Mouse (Mus musculus): Measurements from ENCODE around the gene Aqp2. TPM values are rescaled to one million over a fixed set of nuclear protein-coding genes. Genes with fewer than 3 reads are reported as not detected.

The Aqp2 gene
- total and polyA plus RNA-seq, 3 experiments: not detected

DNA sequence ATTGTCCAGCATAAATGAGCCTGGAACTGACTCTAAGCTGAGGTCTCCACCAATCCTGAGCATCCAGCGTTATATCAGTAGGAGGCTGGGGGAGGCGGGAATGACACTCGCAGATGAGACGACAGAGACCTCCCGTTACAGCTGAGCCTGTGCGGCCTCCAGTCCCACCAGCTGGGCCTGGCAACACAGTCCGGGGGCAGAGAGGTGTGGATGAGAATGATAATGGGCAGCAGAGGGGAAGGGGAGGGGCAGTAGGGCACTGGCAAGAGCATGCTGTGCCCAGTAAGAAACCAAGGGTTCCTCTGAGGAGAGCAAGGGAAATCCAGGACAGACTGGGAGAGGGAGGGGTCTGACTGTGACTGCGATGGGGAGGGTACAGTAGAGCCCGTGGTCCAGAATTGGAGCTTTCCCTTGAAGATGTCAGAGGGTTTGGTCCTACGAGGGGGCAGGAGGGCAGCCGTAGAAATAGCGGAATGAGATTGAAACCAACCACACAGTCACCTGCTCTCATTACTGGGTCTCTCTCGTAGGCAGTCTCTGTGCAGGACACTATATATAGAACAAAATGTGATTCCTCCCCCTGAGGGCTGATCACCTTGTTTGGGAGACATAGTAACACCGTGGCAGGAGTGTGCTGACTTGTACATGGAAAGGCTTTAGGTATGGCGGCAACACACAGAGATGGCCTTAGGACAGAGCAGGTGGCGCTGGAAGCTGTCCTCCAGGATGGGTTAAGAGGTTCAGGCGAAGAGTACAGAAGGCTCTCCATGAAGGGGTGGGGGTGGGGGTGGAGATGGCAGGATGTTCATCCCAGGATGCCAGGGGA, 20.6 kb downstream of the Aqp2 start (continued):
- no peak for TF ChIP-seq MAFK (IDR thresholded peaks at IDR 0.05; ENCODE audit: borderline replicate concordance, low read depth, low read length)
- TF ChIP-seq JUND (IDR thresholded peaks at IDR 0.05; ENCODE audit: low read depth, low read length): no peak

DNA sequence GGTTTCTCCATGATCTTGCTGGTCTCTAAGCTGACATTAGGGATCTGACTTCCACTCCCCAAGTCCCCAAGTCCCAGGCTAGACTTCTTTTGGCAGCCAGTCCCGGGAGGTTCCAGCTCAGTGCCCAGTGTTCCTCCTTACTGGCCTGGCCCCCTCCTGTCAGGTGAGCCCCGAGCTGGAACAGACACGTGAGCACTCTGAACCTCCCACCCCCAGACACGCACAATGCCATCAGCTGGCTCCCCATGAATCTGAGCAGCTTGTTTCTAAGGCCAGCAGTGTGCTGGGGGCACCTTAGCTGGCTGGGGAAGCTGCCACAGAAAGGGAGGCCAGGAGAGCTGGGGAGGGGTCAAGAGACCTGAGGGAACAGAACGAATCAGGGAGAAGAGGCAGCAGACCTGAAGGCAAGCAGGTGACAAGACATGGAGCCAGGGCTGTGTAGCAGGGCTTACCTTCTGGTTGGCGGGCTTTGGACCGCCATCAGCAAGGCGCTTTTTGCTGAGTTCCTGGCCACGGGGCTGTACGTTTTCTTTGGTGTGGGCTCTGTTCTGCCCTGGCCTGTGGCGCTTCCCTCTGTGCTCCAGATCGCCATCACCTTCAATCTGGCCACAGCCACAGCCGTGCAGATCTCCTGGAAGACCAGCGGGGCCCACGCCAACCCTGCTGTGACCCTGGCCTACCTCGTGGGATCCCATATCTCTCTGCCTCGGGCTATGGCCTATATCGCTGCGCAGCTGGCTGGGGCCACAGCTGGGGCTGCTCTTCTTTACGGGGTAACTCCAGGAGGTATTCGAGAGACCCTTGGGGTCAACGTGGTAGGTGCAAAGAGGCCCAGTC, 22.3 kb downstream of the Aqp2 start, which contains the start of gene Aqp6:
Gene Aqp6, plus strand, starts transcription at position 415 of the 837 bp plus-strand sequence.
- H3K4me3 ChIP-seq (ENCODE audit: control insufficient read depth in 1 of 2, insufficient read depth in 1 of 2, low read depth in 2 of 2, low read length in 2 of 2): no peak within 1 kb of the TSS
- H3K27ac ChIP-seq (ENCODE audit: control insufficient read depth, low read depth, low read length): no peak within 1 kb of the TSS
- H3K79me2 ChIP-seq (ENCODE audit: control insufficient read depth, insufficient read depth, low read length, poor library complexity): no peaks in the 10 kb centered on the region
- no peak within 1 kb of the TSS for H3K9ac ChIP-seq (ENCODE audit: control insufficient read depth, low read depth, low read length, poor library complexity, severe bottlenecking)
- H3K27me3 ChIP-seq (ENCODE audit: control insufficient read depth in 1 of 2, insufficient read depth in 2 of 2, low read length in 2 of 2): peaks cover 11 to 26% of the 10 kb centered on the region in 2 experiments
- DNase-seq (ENCODE audit: low read depth, low spot score): no peak
- H3K4me1 ChIP-seq (ENCODE audit: control insufficient read depth in 1 of 2, insufficient read depth in 2 of 2, low read length in 2 of 2): peaks cover 0 to 5% of the 10 kb centered on the region in 2 experiments; a peak in 1 of 4 replicates
- H3K9me3 ChIP-seq (replicated peaks; ENCODE audit: insufficient read depth, low read length): no peaks in the 10 kb centered on the region
- H3K36me3 ChIP-seq (ENCODE audit: control insufficient read depth in 1 of 2, insufficient read depth in 2 of 2, low read length in 2 of 2): no peaks in the 10 kb centered on the region
- TF ChIP-seq GABPA (IDR thresholded peaks at IDR 0.05; ENCODE audit: low read depth, low read length) (no peak), ETS1 (IDR thresholded peaks at IDR 0.05; ENCODE audit: low read depth, low read length) (no peak), ZC3H11A (IDR thresholded peaks at IDR 0.05; ENCODE audit: low read depth, low read length) (no peak), SIN3A (IDR thresholded peaks at IDR 0.05; ENCODE audit: low read length) (no peak), ZMIZ1 (IDR thresholded peaks at IDR 0.05; ENCODE audit: low read depth, low read length) (no peak), RCOR1 (IDR thresholded peaks at IDR 0.05; ENCODE audit: low read depth, low read length) (no peak), MYC (IDR thresholded peaks at IDR 0.05; ENCODE audit: low read depth, low read length) (no peak), MAZ (IDR thresholded peaks at IDR 0.05; ENCODE audit: low read depth, low read length) (no peak), E2F4 (IDR thresholded peaks at IDR 0.05; ENCODE audit: borderline replicate concordance, low read depth, low read length) (no peak), ELF1 (IDR thresholded peaks at IDR 0.05; ENCODE audit: low read depth, low read length) (no peak), MAFK (IDR thresholded peaks at IDR 0.05; ENCODE audit: borderline replicate concordance, low read depth, low read length) (no peak), UBTF (IDR thresholded peaks at IDR 0.05; ENCODE audit: borderline replicate concordance, insufficient read depth, low read depth, low read length) (no peak), JUND (IDR thresholded peaks at IDR 0.05; ENCODE audit: low read depth, low read length) (no peak)

DNA sequence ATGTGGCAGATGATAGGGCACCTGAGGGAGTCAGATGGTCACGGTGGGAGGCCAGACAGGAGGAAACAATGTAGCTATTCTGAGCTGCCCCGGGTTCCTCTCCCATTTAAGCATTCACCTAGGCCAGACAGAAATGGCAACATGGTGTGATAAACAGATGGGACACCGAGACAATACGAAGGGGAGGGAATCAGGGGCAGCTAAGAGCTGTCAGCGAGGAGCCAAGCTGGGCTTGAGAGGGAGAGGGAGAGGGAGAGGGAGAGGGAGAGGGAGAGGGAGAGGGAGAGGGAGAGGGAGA, 22.9 kb downstream of the Aqp2 start:
- Histone ChIP-seq H3K27me3 (ENCODE audit: control insufficient read depth in 1 of 2, insufficient read depth in 2 of 2, low read length in 2 of 2) (peaks cover 11 to 26% of the 10 kb centered on the region in 2 experiments), H3K9ac (ENCODE audit: control insufficient read depth, low read depth, low read length, poor library complexity, severe bottlenecking) (no peak overlapping the region)
- TF ChIP-seq SMC3 (IDR thresholded peaks at IDR 0.05; ENCODE audit: low read depth, low read length) (no peak), MAZ (IDR thresholded peaks at IDR 0.05; ENCODE audit: low read depth, low read length) (no peak), ZKSCAN1 (IDR thresholded peaks at IDR 0.05; ENCODE audit: low read depth, low read length) (no peak), ELF1 (IDR thresholded peaks at IDR 0.05; ENCODE audit: low read depth, low read length) (no peak), ZNF384 (IDR thresholded peaks at IDR 0.05; ENCODE audit: low read depth, low read length) (no peak), TCF12 (IDR thresholded peaks at IDR 0.05; ENCODE audit: low read depth, low read length) (no peak), HCFC1 (IDR thresholded peaks at IDR 0.05; ENCODE audit: low read depth, low read length) (no peak), NELFE (IDR thresholded peaks at IDR 0.05; ENCODE audit: low read depth, low read length) (no peak), TBP (IDR thresholded peaks at IDR 0.05; ENCODE audit: low read depth, low read length) (no peak), USF2 (IDR thresholded peaks at IDR 0.05; ENCODE audit: borderline replicate concordance in 1 of 2, insufficient read depth in 1 of 2, low read depth in 1 of 2, low read length in 2 of 2) (no peak)

More for the DNA sequence above, 22.9 kb downstream of the Aqp2 start:
- Histone ChIP-seq H3K79me2 (ENCODE audit: control insufficient read depth, insufficient read depth, low read length, poor library complexity) (no peaks in the 10 kb centered on the region), H3K36me3 (ENCODE audit: control insufficient read depth in 1 of 2, insufficient read depth in 2 of 2, low read length in 2 of 2) (peaks cover 0 to under 1% of the 10 kb centered on the region in 2 experiments; a peak in 2 of 4 replicates), H3K27ac (ENCODE audit: control insufficient read depth, low read depth, low read length) (no peak overlapping the region), H3K4me3 (ENCODE audit: control insufficient read depth in 1 of 2, insufficient read depth in 1 of 2, low read depth in 2 of 2, low read length in 2 of 2) (no peak overlapping the region), H3K9me3 (replicated peaks; ENCODE audit: insufficient read depth, low read length) (no peaks in the 10 kb centered on the region), H3K4me1 (ENCODE audit: control insufficient read depth in 1 of 2, insufficient read depth in 2 of 2, low read length in 2 of 2) (peaks cover 0 to 10% of the 10 kb centered on the region in 2 experiments; a peak in 2 of 4 replicates)
- DNase-seq (ENCODE audit: low read depth, low spot score): no peak
